Mouse (Mus musculus) forebrain, embryonic 13.5 days (tissue): Measurements from ENCODE around the gene Gm10392. TPM values are rescaled to one million over a fixed set of nuclear protein-coding genes. Genes with fewer than 3 reads are reported as not detected.

Experiments
- ATAC-seq: fragments of 200-750 bp; cut with Nextera tagmentation; 2 replicates; pipeline ENCODE4 v1.8.0; 2017
- H3K27ac ChIP-seq: fragments of 300-500 bp; sonication (generic); 2 replicates; pipeline ENCODE4 v1.5.1; 2015; ENCODE audit warnings: inconsistent platforms, mild to moderate bottlenecking, moderate library complexity
- H3K27me3 ChIP-seq: fragments of 300-500 bp; sonication (generic); 2 replicates; pipeline ENCODE4 v1.6.1; 2015; ENCODE audit warnings: mild to moderate bottlenecking, inconsistent platforms
- H3K36me3 ChIP-seq: fragments of 300-500 bp; sonication (generic); 2 replicates; pipeline ENCODE4 v1.6.1; 2015; ENCODE audit warnings: mild to moderate bottlenecking, inconsistent platforms; ENCODE audit not compliant: poor library complexity, severe bottlenecking
- H3K4me1 ChIP-seq: fragments of 300-500 bp; sonication (generic); 2 replicates; pipeline ENCODE4 v1.6.1; 2015; ENCODE audit warnings: inconsistent platforms
- H3K4me2 ChIP-seq: fragments of 300-500 bp; sonication (generic); 2 replicates; pipeline ENCODE4 v1.6.1; 2015; ENCODE audit warnings: inconsistent platforms, mild to moderate bottlenecking, moderate library complexity
- H3K4me3 ChIP-seq: fragments of 300-500 bp; sonication (generic); 2 replicates; pipeline ENCODE4 v1.5.1; 2015; ENCODE audit warnings: mild to moderate bottlenecking, inconsistent platforms
- H3K9ac ChIP-seq: fragments of 300-500 bp; sonication (generic); 2 replicates; pipeline ENCODE4 v1.6.1; 2015; ENCODE audit warnings: mild to moderate bottlenecking, inconsistent platforms
- H3K9me3 ChIP-seq: fragments of 300-500 bp; sonication (generic); replicated peaks from 2 replicates; pipeline ENCODE4 v1.6.1; 2016; ENCODE audit warnings: inconsistent platforms
- WGBS: fragments of 180-500 bp; shearing (Covaris S2); methylation state at CpG from one replicate; pipeline ENCODE4 v1.1.7; 2015; 5-methylcytosine and 5-hydroxymethylcytosine counted together
- polyA plus RNA-seq: library from polyadenylated mRNA; unstranded; fragments of >200 nt; fragmentation: Nextera tagmentation; extraction: Ambion mirVana; gene quantifications from 2 replicates; pipeline ENCODE4 v1.2.1, GENCODE M21; 2015

Gm10392 gene
- polyA plus RNA-seq, 1 experiment from 2014 or later, result 0.12 TPM

DNA sequence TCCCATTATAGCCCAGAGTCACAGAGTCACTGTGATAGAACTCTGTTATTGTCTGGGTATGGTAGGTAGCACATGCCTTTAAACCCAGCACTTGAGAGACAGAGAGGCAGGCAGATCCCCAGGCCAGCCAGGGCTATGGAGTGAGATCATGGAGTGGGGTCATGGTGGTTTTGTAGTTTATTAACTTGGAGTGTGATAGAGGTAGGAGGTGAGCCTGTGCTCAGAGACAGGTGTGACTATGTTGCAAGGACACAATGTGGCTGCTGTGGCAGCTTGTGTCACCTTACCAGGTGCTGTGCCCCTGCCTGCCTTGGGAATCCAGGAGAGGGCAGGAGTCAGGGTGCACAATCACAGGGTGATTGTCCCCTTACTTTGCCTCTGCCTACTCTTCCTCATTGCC lies 23.5 kb downstream of the Gm10392 start:
- Histone ChIP-seq H3K9me3 (no peaks in the 10 kb centered on the region), H3K4me3 (no peak overlapping the region), H3K4me2 (peak overlapping the region; percentile 99; the same call in 1 of the 2 replicates), H3K27me3 (no peaks in the 10 kb centered on the region), H3K36me3 (peaks cover 20% of the 10 kb centered on the region), H3K4me1 (peaks cover 70% of the 10 kb centered on the region), H3K27ac (no peak overlapping the region; the same call in 1 of the 2 replicates), H3K9ac (peak overlapping the region; percentile 98; the same call in 1 of the 2 replicates)
- no peak for ATAC-seq

DNA sequence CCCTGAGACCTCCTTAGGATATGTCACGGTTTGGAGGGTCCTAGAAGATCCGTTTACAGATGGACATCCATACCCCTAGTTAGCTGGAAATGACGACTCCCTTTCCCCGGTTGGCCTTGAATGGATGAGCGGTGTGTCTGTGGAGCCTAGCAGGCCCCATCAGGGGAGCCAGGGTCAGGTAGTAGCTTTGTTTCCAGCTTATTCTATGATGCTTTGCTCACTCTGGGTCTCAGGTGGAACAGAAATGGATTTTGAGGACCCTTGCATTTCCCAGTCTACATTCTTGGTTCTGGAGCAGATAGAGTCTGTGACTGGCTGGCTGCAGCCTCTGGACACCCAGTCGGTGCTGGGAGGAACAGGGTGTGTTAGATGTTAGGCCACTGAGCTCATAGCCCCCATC lies 24.2 kb downstream of the Gm10392 start:
- H3K4me1 ChIP-seq, result peaks cover 73% of the 10 kb centered on the region
- WGBS, result 77% methylated on average over 6 of the region's 6 CpGs
- peaks cover 13% of the 10 kb centered on the region for H3K36me3 ChIP-seq
- no peaks in the 10 kb centered on the region for H3K27me3 ChIP-seq
- H3K9ac ChIP-seq, result peak overlapping the region; percentile 98
- no peaks in the 10 kb centered on the region for H3K9me3 ChIP-seq
- H3K4me3 ChIP-seq, result peak overlapping the region; percentile 97
- H3K4me2 ChIP-seq, result peak overlapping the region; percentile 99
- no peak for ATAC-seq
- 0 out of 2 replicates have a peak overlapping the region, but pooled peaks have one; percentile 15 for H3K27ac ChIP-seq

DNA sequence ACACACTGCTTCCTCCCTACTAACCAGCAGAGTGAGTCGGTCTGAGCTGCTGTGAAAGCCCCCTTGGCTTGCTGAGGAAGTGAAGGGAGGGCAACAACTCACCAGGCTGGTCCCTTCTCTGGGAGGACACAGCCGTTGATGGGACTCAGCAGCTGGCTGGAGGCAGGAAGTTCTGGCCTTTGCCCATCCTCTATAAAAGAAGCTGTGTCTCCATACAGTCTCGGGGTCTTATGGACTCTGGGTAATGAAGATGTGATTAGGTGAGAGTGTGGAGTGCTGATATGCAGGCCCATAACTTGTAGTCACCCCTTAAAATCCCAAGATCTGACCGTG lies 24.7 kb downstream of the Gm10392 start:
- Histone ChIP-seq H3K27me3 (no peaks in the 10 kb centered on the region), H3K4me2 (peak overlapping the region; percentile 99), H3K27ac (peak overlapping the region; percentile 85), H3K4me1 (peaks cover 73% of the 10 kb centered on the region), H3K9me3 (no peaks in the 10 kb centered on the region), H3K36me3 (peaks cover 8% of the 10 kb centered on the region), H3K9ac (peak overlapping the region; percentile 98), H3K4me3 (peak overlapping the region; percentile 97)
- ATAC-seq, result no peak
- WGBS, result 35% methylated on average over 4 of the region's 4 CpGs

DNA sequence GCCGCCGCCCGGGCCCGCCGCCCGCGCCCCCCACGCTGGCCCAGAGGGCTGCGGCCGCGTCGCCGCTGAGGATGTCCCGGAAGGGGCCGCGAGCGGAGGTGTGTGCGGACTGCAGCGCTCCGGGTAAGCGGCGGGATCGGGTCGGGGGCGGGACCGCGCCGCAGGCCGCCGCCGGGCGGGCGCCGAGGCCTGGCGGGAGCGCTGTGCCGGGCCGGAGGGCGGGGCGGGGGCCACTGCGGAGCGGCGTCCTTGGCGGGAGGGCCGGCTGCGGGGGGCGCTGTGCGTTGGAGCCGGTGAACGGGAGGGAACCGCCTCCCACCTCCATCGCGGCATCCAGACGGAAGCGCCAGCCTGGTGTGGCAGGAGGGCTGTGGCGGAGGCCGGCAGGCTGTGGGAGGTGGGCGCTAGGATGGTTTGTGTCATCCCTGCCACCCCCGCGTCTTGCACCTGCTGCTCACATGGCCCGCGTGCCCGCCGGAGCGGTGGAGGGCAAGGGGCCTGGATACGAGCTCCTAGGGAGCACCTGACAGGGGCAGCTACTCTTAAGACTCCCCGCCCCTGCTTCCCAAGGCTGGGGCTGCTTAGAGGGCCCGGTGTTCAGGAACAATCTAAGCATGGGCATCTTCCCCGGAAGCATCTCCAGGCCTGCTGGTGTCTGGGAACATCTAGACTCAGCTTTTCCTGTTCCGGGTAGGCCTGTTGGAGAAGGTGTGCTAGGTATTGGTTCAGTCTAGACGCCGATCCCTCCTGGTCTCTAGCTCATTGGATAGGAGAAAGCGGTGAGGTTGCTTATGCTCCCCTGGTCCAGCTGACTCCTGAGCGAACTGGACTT lies 25.3 kb downstream of the Gm10392 start, which contains the start of gene Git1:
TSS of gene Git1 (plus strand) at position 51 of the 832 bp plus-strand sequence.
- peaks cover 76% of the 10 kb centered on the region for H3K4me1 ChIP-seq
- WGBS, result 1% methylated on average over 29 of the region's 74 CpGs

GRCm38 (mm10) chr11:77492911-77493332 lies 26.1 kb downstream of the Gm10392 start:
- H3K4me1 ChIP-seq, result peaks cover 77% of the 10 kb centered on the region
- no peaks in the 10 kb centered on the region for H3K9me3 ChIP-seq
- no peaks in the 10 kb centered on the region for H3K27me3 ChIP-seq
- peak; percentile 76 for ATAC-seq
- H3K36me3 ChIP-seq, result no peaks in the 10 kb centered on the region
- H3K27ac ChIP-seq, result peak overlapping the region; percentile 83
- H3K4me3 ChIP-seq, result peak overlapping the region; percentile 97
- WGBS, result under 1% methylated on average over 28 of the region's 32 CpGs
- peak overlapping the region; percentile 98 for H3K9ac ChIP-seq
- H3K4me2 ChIP-seq, result peak overlapping the region; percentile 99

More for the DNA sequence above, 25.3 kb downstream of the Gm10392 start, which contains the start of gene Git1:
- peak within 1 kb of the TSS; percentile 99 for H3K4me2 ChIP-seq
- no peak for ATAC-seq
- 0 out of 2 replicates have a peak, but pooled peaks cover 3% of the 10 kb centered on the region for H3K36me3 ChIP-seq
- peak within 1 kb of the TSS; percentile 98 for H3K9ac ChIP-seq
- H3K27me3 ChIP-seq, result no peaks in the 10 kb centered on the region
- peak within 1 kb of the TSS; percentile 85 for H3K27ac ChIP-seq
- H3K9me3 ChIP-seq, result no peaks in the 10 kb centered on the region
- peak within 1 kb of the TSS; percentile 97 for H3K4me3 ChIP-seq

GRCm38 (mm10) chr11:77492311-77492871 lies 26.6 kb downstream of the Gm10392 start:
- Histone ChIP-seq H3K27ac (peak overlapping the region; percentile 83), H3K4me3 (peak overlapping the region; percentile 97), H3K36me3 (no peaks in the 10 kb centered on the region), H3K4me2 (peak overlapping the region; percentile 99), H3K9me3 (no peaks in the 10 kb centered on the region), H3K4me1 (peaks cover 77% of the 10 kb centered on the region), H3K27me3 (no peaks in the 10 kb centered on the region), H3K9ac (peak overlapping the region; percentile 98)
- ATAC-seq, result no peak
- WGBS, result under 1% methylated on average over 18 of the region's 18 CpGs

GRCm38 (mm10) chr11:77491502-77492291 lies 27.3 kb downstream of the Gm10392 start:
- H3K9me3 ChIP-seq, result no peaks in the 10 kb centered on the region
- WGBS, result 1% methylated on average over 23 of the region's 23 CpGs

GRCm38 (mm10) chr11:77491123-77491501 lies 27.9 kb downstream of the Gm10392 start:
- no peaks in the 10 kb centered on the region for H3K36me3 ChIP-seq
- H3K27me3 ChIP-seq, result no peaks in the 10 kb centered on the region
- peak; percentile 75 for ATAC-seq
- peak overlapping the region; percentile 98 for H3K9ac ChIP-seq
- peak overlapping the region; percentile 83 for H3K27ac ChIP-seq
- peaks cover 83% of the 10 kb centered on the region for H3K4me1 ChIP-seq
- peak overlapping the region; percentile 97 for H3K4me3 ChIP-seq
- H3K9me3 ChIP-seq, result no peaks in the 10 kb centered on the region
- H3K4me2 ChIP-seq, result peak overlapping the region; percentile 99
- under 1% methylated on average over 13 of the region's 13 CpGs for WGBS

More at GRCm38 (mm10) chr11:77491502-77492291, 27.3 kb downstream of the Gm10392 start:
- Histone ChIP-seq H3K36me3 (no peaks in the 10 kb centered on the region), H3K9ac (peak overlapping the region; percentile 98), H3K4me3 (peak overlapping the region; percentile 97), H3K27ac (peak overlapping the region; percentile 83), H3K4me1 (peaks cover 77% of the 10 kb centered on the region), H3K4me2 (peak overlapping the region; percentile 99), H3K27me3 (no peaks in the 10 kb centered on the region)
- peak; percentile 59 for ATAC-seq

GRCm38 (mm10) chr11:77490451-77490850 lies 28.5 kb downstream of the Gm10392 start:
- Histone ChIP-seq H3K4me1 (peaks cover 83% of the 10 kb centered on the region), H3K9me3 (no peaks in the 10 kb centered on the region), H3K36me3 (no peaks in the 10 kb centered on the region), H3K4me2 (peak overlapping the region; percentile 99), H3K27me3 (no peaks in the 10 kb centered on the region), H3K27ac (peak overlapping the region; percentile 92; the same call in 1 of the 2 replicates), H3K9ac (peak overlapping the region; percentile 98; the same call in 1 of the 2 replicates), H3K4me3 (peak overlapping the region; percentile 96)
- 69% methylated on average over 6 of the region's 6 CpGs for WGBS
- no peak for ATAC-seq

GRCm38 (mm10) chr11:77489591-77490235 lies 29.3 kb downstream of the Gm10392 start, which contains the start of gene Ankrd13b:
Gene Ankrd13b, minus strand, starts transcription at chr11:77489678.
- H3K36me3 ChIP-seq, result no peaks in the 10 kb centered on the region
- no peaks in the 10 kb centered on the region for H3K9me3 ChIP-seq
- ATAC-seq, result peak; percentile 67
- H3K4me1 ChIP-seq, result peaks cover 82% of the 10 kb centered on the region
- peak within 1 kb of the TSS; percentile 99 for H3K4me2 ChIP-seq
- H3K9ac ChIP-seq, result peak within 1 kb of the TSS; percentile 98
- H3K4me3 ChIP-seq, result peak within 1 kb of the TSS; percentile 96
- H3K27me3 ChIP-seq, result no peaks in the 10 kb centered on the region
- under 1% methylated on average over 41 of the region's 87 CpGs for WGBS
- peak within 1 kb of the TSS; percentile 92 for H3K27ac ChIP-seq
